Mouse (Mus musculus) heart, embryonic 12.5 days (tissue): Measurements from ENCODE around the gene Prom1. TPM values are rescaled to one million over a fixed set of nuclear protein-coding genes. Genes with fewer than 3 reads are reported as not detected.

Experiments
- ATAC-seq: fragments of 200-750 bp; cut with Nextera tagmentation; 2 replicates; pipeline ENCODE4 v1.8.0; 2017; ENCODE audit warnings: moderate TSS enrichment, moderate library complexity; ENCODE audit not compliant: insufficient number of reproducible peaks, low FRiP score
- H3K27ac ChIP-seq: fragments of 300-500 bp; sonication (generic); 2 replicates; pipeline ENCODE4 v1.5.1; 2016; ENCODE audit warnings: mild to moderate bottlenecking, moderate library complexity; ENCODE audit not compliant: poor library complexity, severe bottlenecking
- H3K27me3 ChIP-seq: fragments of 300-500 bp; sonication (generic); replicated peaks from 2 replicates; pipeline ENCODE4 v1.6.1; 2016; ENCODE audit warnings: mild to moderate bottlenecking, moderate library complexity
- H3K36me3 ChIP-seq: fragments of 300-500 bp; sonication (generic); 2 replicates; pipeline ENCODE4 v1.6.1; 2016; ENCODE audit warnings: mild to moderate bottlenecking, moderate library complexity
- H3K4me1 ChIP-seq: fragments of 300-500 bp; sonication (generic); replicated peaks from 2 replicates; pipeline ENCODE4 v1.6.1; 2016; ENCODE audit warnings: mild to moderate bottlenecking
- H3K4me2 ChIP-seq: fragments of 300-500 bp; sonication (generic); 2 replicates; pipeline ENCODE4 v1.6.1; 2016; ENCODE audit warnings: mild to moderate bottlenecking, moderate library complexity
- H3K4me3 ChIP-seq: fragments of 300-500 bp; sonication (generic); 2 replicates; pipeline ENCODE4 v1.5.1; 2016; ENCODE audit warnings: mild to moderate bottlenecking
- H3K9ac ChIP-seq: fragments of 300-500 bp; sonication (generic); 2 replicates; pipeline ENCODE4 v1.6.1; 2016; ENCODE audit warnings: mild to moderate bottlenecking, moderate library complexity
- H3K9me3 ChIP-seq: fragments of 300-500 bp; sonication (generic); replicated peaks from 2 replicates; pipeline ENCODE4 v1.6.1; 2016; ENCODE audit warnings: mild to moderate bottlenecking, moderate library complexity
- WGBS: fragments of 180-500 bp; shearing (Covaris S2); methylation state at CpG from one replicate; pipeline ENCODE4 v1.1.7; 2016; 5-methylcytosine and 5-hydroxymethylcytosine counted together
- polyA plus RNA-seq: library from polyadenylated mRNA; unstranded; fragments of >200 nt; fragmentation: Nextera tagmentation; extraction: Ambion mirVana; gene quantifications from 2 replicates; pipeline ENCODE4 v1.2.1, GENCODE M21; 2016

Prom1 gene
- polyA plus RNA-seq, 1 experiment from 2014 or later, result 18.2 TPM

DNA sequence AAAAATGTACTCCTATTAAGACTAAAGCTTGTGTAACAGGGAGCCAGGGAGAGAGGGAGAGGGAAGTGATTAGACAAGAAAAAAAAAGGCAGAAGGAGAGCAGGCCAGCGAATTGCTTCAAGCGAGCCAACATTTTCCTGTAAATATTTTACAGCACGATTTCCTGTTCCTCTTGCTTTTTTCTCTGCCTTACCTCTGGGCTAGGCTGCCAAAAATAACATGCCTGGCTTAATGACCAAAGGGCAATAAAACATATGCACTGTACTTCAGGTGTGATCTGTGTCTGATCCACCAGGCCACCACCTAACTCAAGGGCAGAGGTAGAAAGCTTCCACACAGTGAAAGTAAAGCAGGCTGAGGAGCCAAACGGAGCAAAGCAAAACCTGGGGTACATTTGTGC lies 3.4 kb upstream of the Prom1 start:
- Histone ChIP-seq H3K4me1 (peaks cover 7% of the 10 kb centered on the region), H3K9me3 (0 out of 2 replicates have a peak, but pooled peaks cover 4% of the 10 kb centered on the region), H3K4me2 (no peak overlapping the region), H3K27me3 (peaks cover 12% of the 10 kb centered on the region), H3K9ac (no peak overlapping the region), H3K4me3 (no peak overlapping the region), H3K27ac (no peak overlapping the region), H3K36me3 (no peaks in the 10 kb centered on the region)
- 51% methylated on average over 4 of the region's 4 CpGs for WGBS
- no peak for ATAC-seq

- H3K36me3 ChIP-seq, result no peaks in the 10 kb centered on the region
- H3K4me2 ChIP-seq, result no peak overlapping the region
- H3K27ac ChIP-seq, result no peak overlapping the region
- H3K4me3 ChIP-seq, result no peak overlapping the region
- 57% methylated on average over 8 of the region's 8 CpGs for WGBS
- 0 out of 2 replicates have a peak, but pooled peaks cover 4% of the 10 kb centered on the region for H3K9me3 ChIP-seq
- ATAC-seq, result no peak
- peaks cover 7% of the 10 kb centered on the region for H3K4me1 ChIP-seq
- no peak overlapping the region for H3K9ac ChIP-seq
- H3K27me3 ChIP-seq, result peaks cover 12% of the 10 kb centered on the region
Measured at GRCm38 (mm10) chr5:44104686-44105085, 2.9 kb upstream of the Prom1 start.

DNA sequence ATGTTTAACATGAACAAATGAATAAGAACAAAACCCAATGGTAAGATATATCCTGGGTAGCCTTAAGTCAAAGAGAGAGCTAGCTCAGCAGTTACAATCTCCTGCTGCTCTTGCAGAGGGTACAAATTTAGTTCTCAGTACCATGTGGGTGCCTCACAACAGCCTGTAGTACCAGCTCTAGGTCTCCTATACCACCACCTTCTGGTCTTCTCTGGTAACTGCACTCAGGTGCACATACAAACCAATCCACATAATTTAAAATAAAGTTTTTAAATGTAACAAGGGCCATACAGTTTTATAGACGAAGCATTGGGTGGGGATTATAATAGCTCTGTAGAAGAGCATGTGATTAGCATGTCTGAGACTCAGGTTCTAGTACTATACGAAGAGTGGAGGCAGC lies 2.3 kb upstream of the Prom1 start:
- H3K27me3 ChIP-seq, result peaks cover 12% of the 10 kb centered on the region
- 83% methylated on average over 2 of the region's 2 CpGs for WGBS

GRCm38 (mm10) chr5:44103121-44103520 lies 1.3 kb upstream of the Prom1 start:
- no peak overlapping the region for H3K4me3 ChIP-seq
- no peaks in the 10 kb centered on the region for H3K36me3 ChIP-seq
- H3K27ac ChIP-seq, result no peak overlapping the region
- H3K9ac ChIP-seq, result no peak overlapping the region
- no peak overlapping the region for H3K4me2 ChIP-seq
- 0 out of 2 replicates have a peak, but pooled peaks cover 4% of the 10 kb centered on the region for H3K9me3 ChIP-seq
- H3K4me1 ChIP-seq, result peaks cover 7% of the 10 kb centered on the region
- ATAC-seq, result no peak
- H3K27me3 ChIP-seq, result peaks cover 12% of the 10 kb centered on the region
- 82% methylated on average over 7 of the region's 7 CpGs for WGBS

More for the DNA sequence above, 2.3 kb upstream of the Prom1 start:
- Histone ChIP-seq H3K4me3 (no peak overlapping the region), H3K9ac (no peak overlapping the region), H3K4me1 (peaks cover 7% of the 10 kb centered on the region), H3K4me2 (no peak overlapping the region), H3K27ac (no peak overlapping the region), H3K9me3 (0 out of 2 replicates have a peak, but pooled peaks cover 4% of the 10 kb centered on the region), H3K36me3 (no peaks in the 10 kb centered on the region)
- ATAC-seq, result no peak

DNA sequence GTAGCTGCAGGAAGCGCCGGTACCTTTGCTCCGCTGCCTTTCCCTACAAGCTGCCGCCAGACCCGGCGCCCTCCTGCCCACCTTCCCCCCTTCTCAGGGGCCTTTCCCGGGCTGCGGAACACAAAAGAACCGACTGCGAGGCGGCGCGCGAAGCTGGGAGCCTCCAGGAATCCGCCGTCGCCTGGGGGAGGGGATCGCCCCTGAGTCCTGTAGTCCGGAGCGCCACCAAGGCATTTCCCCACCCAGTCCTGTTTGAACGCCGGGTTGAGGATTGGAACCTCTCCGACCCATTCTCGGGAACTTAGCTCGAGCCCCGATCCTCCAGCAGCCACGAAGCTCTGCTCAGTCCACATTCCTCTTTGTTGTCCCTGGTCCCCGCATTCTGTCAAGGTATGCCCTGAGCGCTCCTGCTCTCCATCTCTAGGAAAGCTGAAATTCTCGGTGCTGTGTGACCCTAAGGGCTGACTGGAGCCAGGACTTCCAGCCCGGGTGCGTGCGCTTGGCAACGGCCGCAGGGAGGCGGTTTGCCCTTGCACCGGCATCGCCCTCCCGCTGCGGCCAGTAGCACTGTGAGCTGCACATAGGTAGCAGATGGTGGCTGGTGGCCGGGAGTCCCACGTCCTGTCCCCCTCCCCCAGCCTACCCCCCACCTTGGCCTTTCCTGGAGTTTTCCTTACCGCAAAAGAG lies 1.1 kb downstream of the Prom1 start:
- Histone ChIP-seq H3K9me3 (no peaks in the 10 kb centered on the region), H3K36me3 (no peaks in the 10 kb centered on the region), H3K4me1 (peaks cover 7% of the 10 kb centered on the region), H3K27me3 (peaks cover 12% of the 10 kb centered on the region), H3K27ac (peak overlapping the region; percentile 49), H3K4me3 (peak overlapping the region; percentile 58), H3K4me2 (peak overlapping the region; percentile 95), H3K9ac (peak overlapping the region; percentile 81)
- ATAC-seq, result peak; percentile 65
- 0% methylated on average over 43 of the region's 43 CpGs for WGBS

- peaks cover 7% of the 10 kb centered on the region for H3K4me1 ChIP-seq
- peak overlapping the region; percentile 58 for H3K4me3 ChIP-seq
- no peaks in the 10 kb centered on the region for H3K9me3 ChIP-seq
- WGBS, result 10% methylated on average over 12 of the region's 12 CpGs
- H3K9ac ChIP-seq, result peak overlapping the region; percentile 81
- peaks cover 12% of the 10 kb centered on the region for H3K27me3 ChIP-seq
- H3K27ac ChIP-seq, result peak overlapping the region; percentile 49; the same call in 1 of the 2 replicates
- H3K4me2 ChIP-seq, result peak overlapping the region; percentile 95
- ATAC-seq, result no peak
- no peaks in the 10 kb centered on the region for H3K36me3 ChIP-seq
Measured at GRCm38 (mm10) chr5:44100187-44100543, 1.7 kb downstream of the Prom1 start.

DNA sequence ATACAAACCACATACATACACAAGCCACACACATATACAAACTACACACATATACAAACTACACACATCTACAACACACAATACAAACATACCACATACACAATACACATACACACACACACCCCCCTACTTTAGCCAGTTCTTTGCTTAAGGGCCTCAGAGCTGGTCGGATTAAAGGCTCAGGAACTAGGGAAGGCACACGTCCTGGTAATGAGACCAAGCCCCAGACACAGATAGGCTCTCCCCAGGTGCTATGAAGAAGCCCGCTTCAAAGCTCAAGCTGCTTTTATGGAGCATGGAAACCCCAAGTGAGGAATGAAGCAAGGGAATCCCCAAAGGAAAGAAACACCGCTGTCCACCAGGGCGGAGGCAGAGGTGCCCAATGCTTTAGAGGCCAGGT lies 4.8 kb downstream of the Prom1 start:
- H3K36me3 ChIP-seq, result peaks cover 17% of the 10 kb centered on the region
- no peaks in the 10 kb centered on the region for H3K27me3 ChIP-seq
- WGBS, result 84% methylated on average over 5 of the region's 5 CpGs
- ATAC-seq, result no peak
- no peak overlapping the region for H3K9ac ChIP-seq
- no peak overlapping the region for H3K27ac ChIP-seq
- no peak overlapping the region for H3K4me2 ChIP-seq
- H3K9me3 ChIP-seq, result 0 out of 2 replicates have a peak, but pooled peaks cover 3% of the 10 kb centered on the region
- H3K4me1 ChIP-seq, result 0 out of 2 replicates have a peak, but pooled peaks cover 3% of the 10 kb centered on the region
- H3K4me3 ChIP-seq, result no peak overlapping the region

- no peak overlapping the region for H3K4me2 ChIP-seq
- no peak overlapping the region for H3K27ac ChIP-seq
- 83% methylated on average over 10 of the region's 10 CpGs for WGBS
- no peak overlapping the region for H3K9ac ChIP-seq
- no peak for ATAC-seq
- H3K9me3 ChIP-seq, result 0 out of 2 replicates have a peak, but pooled peaks cover 3% of the 10 kb centered on the region
- H3K27me3 ChIP-seq, result no peaks in the 10 kb centered on the region
- H3K36me3 ChIP-seq, result peaks cover 21% of the 10 kb centered on the region
- no peaks in the 10 kb centered on the region for H3K4me1 ChIP-seq
- H3K4me3 ChIP-seq, result no peak overlapping the region
Measured at GRCm38 (mm10) chr5:44096106-44096505, 5.7 kb downstream of the Prom1 start.

DNA sequence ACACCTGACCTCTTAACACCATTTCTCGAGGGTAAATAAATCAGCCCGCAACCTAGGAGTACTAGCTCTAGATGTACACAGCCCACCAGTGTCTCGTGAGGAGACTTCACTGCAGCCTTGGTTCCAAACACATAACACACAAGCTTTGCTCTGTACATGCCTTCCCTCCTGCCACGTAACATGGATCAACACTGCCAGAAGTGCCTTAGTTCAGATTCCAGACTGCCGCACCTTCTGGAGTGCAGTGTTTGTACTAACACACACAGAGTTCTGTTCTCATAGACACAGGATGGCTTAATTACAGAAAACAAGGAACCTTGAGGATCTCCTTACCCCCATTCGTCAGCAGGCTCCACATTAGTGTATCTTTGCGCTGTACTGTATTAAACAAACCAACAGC lies 6.1 kb downstream of the Prom1 start:
- Histone ChIP-seq H3K27ac (no peak overlapping the region), H3K9me3 (0 out of 2 replicates have a peak, but pooled peaks cover 3% of the 10 kb centered on the region), H3K27me3 (no peaks in the 10 kb centered on the region), H3K4me2 (no peak overlapping the region), H3K4me3 (no peak overlapping the region), H3K36me3 (peaks cover 21% of the 10 kb centered on the region), H3K9ac (no peak overlapping the region), H3K4me1 (no peaks in the 10 kb centered on the region)
- WGBS, result 82% methylated on average over 7 of the region's 7 CpGs
- ATAC-seq, result no peak

DNA sequence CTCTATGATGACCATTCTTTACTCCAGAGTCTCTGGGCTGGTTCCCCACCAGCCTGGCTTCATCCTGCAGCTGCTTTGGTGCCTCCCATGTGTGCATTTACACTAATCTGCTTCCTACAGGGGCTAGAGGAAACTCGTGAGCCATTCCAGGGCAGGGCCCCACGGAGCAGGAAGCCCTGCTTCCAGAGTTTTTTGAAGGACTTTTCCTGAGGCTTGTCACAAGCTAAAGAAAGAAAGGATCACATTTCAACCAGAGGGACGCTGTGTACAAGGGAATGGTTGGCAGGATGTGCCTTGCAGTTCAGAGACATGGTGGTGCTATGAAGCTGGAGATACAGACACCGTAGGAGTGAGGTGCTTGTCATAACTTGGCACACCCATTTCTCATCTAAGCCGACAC lies 14.8 kb downstream of the Prom1 start:
- Histone ChIP-seq H3K4me1 (peaks cover 15% of the 10 kb centered on the region), H3K27ac (peak overlapping the region; percentile 51), H3K36me3 (peaks cover 4% of the 10 kb centered on the region), H3K4me3 (no peak overlapping the region), H3K4me2 (no peak overlapping the region), H3K9me3 (0 out of 2 replicates have a peak, but pooled peaks cover under 1% of the 10 kb centered on the region), H3K9ac (no peak overlapping the region), H3K27me3 (no peaks in the 10 kb centered on the region)
- peak; percentile 81 for ATAC-seq
- WGBS, result 31% methylated on average over 5 of the region's 5 CpGs

DNA sequence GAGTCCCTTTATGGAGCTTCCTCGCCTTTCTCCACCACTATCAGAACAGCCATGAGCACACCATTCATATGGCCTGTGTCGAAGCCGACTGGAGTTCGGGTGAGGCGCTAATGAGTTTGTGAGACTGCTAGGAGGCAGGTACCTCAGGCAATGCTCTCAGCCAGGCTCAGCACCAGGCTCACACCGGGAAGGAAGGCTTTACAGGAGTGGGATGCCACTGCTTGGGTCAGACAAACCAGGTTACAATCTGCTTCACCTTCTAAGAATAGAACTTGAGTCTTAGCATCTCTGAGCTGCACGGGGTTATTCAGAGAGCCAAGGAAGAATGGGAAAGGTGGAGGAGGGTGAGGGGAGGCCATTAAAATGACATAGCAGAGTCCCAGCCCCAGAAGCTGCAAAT lies 16.0 kb downstream of the Prom1 start:
- H3K27me3 ChIP-seq, result no peaks in the 10 kb centered on the region
- H3K36me3 ChIP-seq, result no peaks in the 10 kb centered on the region
- H3K4me3 ChIP-seq, result no peak overlapping the region
- H3K4me2 ChIP-seq, result no peak overlapping the region
- H3K9me3 ChIP-seq, result no peaks in the 10 kb centered on the region
- no peak for ATAC-seq
- H3K9ac ChIP-seq, result no peak overlapping the region
- no peak overlapping the region for H3K27ac ChIP-seq
- H3K4me1 ChIP-seq, result peaks cover 15% of the 10 kb centered on the region
- 68% methylated on average over 7 of the region's 7 CpGs for WGBS
